Mouse (Mus musculus) adrenal gland, postnatal 25 days (tissue): ENCODE data around the gene Aagab. TPM values are rescaled to one million over a fixed set of nuclear protein-coding genes. Genes with fewer than 3 reads are reported as not detected.

Source experiments
- DNase-seq: peaks from one replicate; pipeline ENCODE4 v3.0.0; 2021; ENCODE audit warnings: mixed read lengths
- total RNA-seq: library from RNA; stranded (reverse); gene quantifications from 2 replicates; pipeline ENCODE4 v1.2.3, GENCODE M21; 2021

Aagab gene
- total RNA-seq, 1 experiment from 2014 or later, result 33.1 TPM

DNA sequence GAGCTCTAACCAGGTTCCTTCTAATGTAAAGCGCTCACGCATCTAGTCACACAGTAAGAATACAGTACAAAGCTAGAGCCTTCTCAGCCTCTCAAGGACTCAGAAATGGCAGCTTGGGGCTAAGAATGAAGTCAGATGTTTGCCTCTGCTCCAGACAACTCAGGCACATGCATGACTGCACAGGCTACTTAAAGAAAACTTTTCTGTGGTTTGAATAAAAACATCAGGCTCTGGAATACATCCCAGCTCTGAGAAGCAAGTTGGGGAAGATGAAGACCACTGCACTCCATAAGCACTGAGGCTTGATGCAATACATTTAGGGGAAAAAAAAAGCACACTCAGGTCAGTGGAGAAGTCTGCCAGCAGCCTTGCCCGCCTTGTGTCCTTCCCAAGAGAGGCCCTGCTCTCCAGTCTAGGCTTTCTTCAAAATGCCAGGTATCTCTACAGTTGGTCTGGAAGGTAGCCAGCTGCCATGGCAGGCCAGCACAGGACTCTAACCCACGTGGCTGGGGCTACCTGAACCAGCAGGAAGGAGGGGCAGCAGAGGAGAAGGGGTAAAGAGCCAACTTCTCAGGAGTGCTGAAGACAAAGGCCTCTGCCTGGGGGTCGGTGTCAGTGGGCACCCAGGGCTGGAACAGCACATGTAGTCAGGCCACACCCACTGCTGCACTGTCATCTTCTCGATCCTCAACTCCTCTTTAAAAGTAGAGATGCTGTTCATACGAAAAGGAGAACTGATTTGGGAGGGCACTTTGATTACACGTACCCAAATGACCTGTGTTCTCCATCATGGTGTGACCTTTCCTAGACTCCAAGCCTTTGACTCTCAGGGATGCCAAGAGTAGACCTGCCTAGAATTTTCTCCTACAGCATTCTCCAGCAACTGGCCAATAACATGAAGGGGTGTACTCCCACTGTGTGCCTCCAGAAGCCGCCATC, 45.4 kb downstream of the Aagab start:
- DNase-seq, result no peak

DNA sequence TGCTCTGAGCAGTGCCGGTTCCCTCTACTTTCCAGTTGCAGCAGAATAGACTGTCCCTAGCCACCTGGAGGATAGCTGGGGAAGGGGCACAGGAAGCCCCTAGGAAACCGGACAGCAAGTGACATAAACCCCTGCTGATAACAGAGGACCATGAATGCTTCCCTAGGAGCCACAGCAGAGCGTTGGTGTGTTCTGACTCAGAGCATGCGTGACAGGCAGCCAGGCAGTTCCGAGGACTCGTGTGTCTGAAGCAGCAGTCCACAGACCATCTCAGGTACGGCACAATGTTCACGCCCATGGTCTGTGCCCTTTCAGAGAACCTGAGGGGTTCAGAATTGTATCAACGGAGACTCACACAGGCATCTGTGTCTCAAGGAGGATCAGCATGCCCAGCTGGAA, 46.1 kb downstream of the Aagab start:
- DNase-seq, result no peak

DNA sequence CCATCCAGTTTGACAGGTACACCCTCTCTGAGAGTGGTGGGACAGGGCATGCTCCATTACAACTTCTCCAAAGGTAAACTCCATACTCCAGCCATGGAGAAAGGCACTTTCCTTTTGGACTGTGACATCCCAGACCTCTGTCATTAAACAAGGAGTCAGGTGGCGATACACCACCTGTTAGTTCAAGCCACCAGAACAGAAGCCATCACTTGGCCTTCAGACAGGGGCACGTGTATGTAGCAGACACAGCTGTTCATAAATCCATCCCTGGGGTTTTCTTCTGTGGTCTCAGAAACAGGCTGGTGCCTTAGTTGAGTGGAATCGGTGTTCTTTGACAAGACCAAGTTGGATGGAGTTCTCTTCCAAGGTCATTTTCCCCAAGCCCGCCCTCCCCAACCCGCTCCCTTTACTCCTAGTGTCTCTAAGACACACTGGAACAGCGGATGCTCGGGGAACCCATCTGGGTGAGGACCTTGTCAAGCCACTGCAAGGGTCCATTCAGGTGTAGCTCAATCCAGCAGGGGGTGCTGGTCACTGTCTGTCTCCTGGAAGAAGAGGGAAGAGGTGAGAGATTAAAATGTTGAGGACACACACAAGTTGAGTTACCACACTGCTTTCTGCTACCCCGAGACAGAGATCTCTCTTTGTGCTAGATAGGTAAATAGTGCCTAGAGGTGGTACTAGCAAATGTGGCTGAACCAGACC, 47.5 kb downstream of the Aagab start:
- DNase-seq, result peak; percentile 56

DNA sequence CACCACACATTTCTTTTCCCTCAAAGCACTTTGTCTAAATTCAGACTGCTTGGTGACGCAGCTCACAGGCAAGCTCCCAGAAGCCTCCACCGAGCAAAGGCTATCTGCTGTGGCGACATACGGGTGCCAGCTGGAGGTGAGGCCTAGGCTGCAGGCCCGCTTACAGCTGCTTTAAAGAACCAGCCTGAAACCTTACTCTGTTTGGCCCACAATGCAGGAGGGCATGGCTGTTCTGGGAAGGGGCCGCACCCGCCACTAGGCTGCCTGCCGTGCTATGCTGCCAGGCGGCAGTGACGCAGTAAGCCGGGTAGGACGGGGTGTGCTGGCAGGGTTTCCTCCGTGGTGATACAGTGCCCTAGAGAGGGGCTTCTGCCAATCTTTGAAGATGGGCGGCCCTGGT, 48.4 kb downstream of the Aagab start:
- no peak for DNase-seq

DNA sequence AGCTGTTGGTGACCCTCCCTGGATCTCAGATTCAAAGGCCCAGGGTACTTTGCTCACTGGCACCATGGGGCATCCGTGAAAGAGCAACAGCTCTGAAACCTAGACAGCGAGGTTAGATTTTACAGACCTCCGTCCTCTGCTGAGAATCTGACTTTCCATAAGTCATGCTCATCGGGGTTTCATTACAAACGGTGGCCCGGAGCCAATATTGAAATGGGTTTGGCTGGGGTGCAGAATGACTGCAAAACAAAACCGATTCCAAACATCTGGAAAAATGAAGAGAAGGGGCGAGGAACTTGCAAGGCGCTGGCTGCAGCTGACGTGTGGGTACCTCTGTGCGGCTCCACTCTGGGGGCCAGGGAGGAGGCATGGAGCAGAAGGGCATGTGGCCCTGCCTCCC, 49.1 kb downstream of the Aagab start:
- no peak for DNase-seq

DNA sequence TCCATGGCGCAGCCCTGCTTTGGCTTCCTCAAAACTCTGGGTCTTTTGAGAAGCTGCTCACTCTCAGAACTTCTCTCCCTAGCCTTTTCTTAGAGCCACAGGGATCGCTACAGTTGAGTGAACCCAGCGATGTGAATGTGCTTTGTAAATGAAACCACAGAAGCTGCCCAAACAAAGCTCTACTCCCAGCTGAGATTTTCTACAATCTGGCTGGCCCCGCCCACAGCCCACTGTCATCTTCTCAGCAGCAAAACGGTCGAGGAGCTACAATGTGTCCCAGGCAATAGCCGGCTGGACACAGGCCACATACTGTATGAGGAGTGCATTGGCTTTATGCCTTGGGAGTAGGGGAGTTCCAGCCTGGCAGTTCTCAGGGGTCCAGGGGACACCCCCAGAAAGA, 51.2 kb downstream of the Aagab start:
- DNase-seq, result no peak

DNA sequence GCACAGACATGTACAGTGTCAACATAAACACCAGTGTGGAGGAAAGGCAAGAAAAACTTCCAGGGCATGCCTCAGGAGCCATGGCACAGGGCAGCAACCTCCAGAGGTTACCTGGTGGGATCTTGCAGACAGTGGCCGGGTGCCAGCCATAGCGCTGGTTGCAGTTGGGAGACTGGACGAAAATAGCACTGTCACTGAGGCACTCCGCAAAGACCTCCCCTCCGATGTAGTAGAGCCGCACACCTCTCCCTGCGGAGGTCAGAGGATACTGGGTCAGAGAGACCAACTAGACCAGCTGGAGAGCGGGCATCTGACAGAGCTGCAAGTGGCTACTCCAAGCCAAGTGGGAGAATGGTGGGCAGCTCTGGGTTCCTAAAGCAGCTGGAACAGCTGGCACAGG, 52.1 kb downstream of the Aagab start:
- no peak for DNase-seq

DNA sequence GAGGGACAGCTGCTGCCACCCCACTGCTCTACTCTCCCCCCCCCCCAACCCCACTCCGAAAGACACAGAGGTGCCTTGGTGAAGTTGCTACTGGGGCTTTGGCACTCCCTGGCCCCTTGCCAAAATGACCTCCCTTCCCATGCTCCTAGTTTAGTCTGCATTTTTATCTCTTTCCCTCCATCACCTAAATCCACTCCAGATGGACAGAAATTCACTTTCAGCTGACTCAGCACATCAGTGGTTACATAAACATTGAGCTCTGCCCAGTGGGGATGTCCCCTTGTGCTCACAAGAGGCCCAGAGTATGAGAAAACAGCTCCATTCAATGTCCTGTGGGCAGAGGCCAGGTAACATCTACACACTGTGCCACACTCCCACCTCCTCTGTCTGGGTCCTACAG, 52.6 kb downstream of the Aagab start:
- DNase-seq, result no peak

DNA sequence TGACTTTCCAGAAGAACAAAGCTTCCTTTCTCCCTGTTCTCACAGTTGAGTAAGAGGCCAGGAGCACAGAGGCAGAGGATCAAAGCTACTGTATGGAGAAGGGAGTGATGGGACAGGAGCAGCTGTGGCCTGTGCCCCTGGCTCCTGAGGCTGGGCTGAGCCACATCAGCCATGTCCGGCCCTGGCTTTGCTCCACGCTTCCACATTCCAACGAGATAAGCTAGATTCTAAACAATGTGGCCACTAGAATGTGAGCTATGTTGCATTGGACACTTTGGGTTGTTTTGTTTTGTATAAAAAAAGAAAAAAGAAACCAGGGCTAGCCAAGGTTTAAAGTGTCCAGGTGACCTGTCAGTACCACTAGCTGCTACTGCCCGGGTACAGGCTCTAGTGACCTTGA, 54.7 kb downstream of the Aagab start:
- DNase-seq, result peak; percentile 32

DNA sequence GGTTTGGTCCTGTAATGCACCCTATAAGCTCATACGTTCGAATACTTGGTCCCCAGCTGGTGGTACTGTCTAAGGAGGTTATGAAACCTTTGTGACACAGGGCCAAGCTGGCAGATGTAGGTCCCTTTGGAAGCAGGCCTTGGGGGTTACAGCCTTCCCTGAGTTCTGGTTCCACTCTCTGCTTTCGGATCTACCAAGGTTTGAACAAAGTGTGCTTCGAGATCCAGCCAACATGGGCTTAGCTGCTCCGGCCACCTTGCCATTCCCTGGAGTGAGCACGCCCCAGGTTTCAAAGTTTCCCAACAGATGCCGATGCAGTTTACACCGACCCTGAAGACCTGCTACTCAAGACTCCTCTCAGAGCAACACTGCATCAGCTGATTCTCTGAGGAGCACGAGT, 56.0 kb downstream of the Aagab start:
- no peak for DNase-seq

DNA sequence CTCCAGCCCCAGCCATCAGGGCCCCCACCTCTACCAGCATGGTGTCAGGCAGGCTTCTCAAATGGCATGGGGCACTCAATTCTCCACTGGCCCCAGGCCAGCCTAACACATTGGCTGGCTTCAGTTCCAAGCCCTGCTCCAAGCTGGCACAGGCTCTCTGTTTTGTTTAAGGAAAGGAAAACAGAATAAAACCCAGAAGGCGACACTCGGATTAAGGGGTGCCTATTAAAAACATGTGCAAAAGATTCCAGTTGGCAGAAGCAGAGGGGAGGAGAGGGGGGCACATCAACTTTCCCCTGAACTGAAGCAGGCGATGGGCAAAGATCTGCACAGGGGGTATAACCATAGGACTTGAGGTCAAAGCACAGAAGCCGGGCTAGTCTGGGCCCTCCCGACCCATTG, 56.5 kb downstream of the Aagab start:
- peak; percentile 38 for DNase-seq

DNA sequence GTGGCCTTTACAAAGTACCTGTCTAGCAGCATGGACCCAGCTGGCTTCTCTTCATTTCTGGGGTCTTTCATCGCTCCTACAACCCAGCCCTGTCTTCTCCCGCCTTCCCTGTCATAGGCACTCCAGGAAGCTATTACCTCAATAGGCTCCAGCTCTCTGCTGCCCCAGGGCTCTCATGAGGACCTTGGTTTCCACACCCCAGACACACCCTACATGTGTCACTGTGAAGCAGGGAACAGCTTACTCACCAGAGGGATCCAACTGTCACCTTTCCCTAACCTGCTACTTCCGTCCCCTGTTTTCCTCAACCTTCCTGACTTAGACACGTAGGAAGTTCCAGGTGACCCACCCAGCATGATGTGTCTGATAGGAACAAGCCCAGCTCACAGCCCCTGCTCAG, 57.6 kb downstream of the Aagab start:
- no peak for DNase-seq

DNA sequence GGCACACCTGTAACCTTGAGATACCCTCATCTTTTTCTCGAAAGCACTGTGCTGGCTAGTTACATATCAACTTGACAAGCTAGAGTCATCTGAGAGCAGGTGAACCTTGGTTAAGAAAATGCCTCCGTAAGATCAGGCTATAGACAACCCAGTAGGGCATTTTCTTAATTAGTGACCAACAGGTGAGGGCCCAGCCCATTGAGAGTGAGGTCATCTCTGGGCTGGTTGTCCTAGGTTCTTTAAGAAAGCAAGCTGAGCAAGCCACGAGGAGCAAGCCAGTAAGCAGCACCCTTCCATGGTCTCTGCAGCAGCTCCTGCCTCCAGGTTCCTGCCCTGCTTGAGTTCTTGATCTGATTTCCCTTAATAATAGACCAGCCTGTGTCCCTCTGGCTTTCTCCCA, 58.2 kb downstream of the Aagab start:
- no peak for DNase-seq

DNA sequence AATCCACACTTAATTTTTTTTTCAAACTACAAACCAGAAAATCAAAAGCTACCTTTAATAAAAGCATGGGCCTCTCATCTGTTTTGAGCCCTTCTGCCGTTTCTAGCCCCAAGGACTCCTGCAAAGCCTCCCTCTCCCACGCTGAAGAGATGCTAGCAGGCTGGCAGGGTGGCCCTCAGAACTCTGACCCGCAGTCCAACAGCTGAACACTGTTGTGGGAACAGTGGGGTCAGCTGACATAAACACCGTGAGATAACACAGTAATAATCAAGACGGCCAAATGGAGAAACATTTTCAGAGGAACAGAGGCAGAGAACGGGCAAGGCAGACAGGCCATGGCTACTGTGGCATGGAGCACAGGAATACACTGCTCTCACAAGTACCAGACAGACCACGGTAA, 60.3 kb downstream of the Aagab start:
- no peak for DNase-seq

DNA sequence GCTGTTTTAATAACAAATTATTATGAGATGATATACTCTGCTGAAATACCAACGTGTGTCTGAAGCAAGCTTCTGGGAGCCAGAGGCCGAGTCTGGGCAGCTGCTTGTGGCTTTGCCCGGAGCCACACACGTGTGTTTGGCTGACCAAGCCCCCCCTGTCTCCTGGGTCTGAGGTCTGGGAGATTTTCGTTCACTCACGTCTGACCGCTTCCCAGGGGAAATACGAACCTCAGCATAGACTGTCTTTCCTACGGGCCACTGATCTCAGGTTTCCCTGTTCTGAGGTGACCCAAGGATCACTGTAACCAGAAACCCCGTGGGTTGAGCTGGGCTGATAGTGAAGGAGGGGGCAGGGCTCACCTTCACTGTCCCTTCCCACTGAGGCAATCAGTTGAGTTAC, 60.8 kb downstream of the Aagab start:
- no peak for DNase-seq

DNA sequence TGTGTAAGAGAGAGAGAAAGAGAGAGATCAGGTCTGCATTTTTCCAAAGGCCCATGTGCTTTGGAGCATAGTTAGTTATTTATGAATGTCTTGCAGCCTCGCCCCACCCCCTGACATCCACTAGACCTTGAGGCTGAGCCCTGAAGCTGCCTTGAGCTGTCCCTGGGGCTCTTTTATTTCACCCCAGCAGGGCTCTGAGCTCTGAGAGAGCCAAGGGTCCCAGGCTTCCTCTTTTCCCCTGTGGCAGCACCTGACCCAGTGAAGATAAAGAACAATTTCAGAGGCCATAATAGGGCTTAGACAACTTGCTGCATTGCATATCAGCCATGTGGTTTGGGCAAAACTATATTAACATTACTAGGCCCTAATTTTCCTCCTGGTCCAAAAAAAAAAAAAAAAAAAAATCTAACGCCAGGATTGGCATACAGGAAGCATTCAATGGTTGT, 61.9 kb downstream of the Aagab start:
- DNase-seq, result peak; percentile 55

DNA sequence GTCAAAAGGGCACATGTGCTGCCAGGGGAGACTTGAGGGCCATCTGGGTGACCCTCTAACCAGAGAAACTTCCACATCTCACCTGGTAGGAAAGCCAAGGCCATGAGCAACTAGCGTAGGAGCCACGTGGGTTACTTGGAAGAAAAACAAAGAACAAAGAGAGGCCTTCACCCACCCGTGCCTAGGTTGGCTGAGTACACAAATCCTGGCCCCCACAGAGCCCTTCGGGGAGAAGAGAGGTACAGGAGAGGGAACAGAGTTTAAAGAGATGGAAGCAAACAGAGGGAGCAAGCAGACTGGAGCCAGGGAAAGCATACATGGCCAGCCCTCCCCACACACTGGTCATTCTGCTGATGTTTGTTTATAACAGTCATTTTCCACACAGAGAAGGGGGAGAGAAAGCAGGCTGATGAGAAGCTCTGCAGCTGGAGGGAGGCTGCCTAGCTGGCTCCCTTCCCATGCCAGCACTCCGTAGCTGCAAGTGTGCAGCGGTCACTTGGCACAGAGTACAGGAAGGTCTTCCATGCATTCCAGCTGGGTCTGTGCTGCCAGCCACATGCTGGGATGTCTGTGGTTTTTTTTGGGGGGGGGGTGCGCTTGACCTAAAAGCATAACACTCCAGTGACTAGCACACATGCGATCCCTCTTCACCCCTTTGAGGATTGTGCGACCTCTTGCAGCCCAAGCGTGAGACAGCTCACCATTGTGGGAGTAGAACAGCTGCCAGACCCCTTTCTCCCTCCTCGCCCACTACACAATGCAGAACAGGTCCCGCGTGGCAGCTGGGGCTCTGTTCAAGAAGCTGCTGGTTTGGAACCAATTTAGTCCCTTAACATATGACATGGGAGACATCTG, 62.6 kb downstream of the Aagab start:
- DNase-seq, result peak; percentile 47

DNA sequence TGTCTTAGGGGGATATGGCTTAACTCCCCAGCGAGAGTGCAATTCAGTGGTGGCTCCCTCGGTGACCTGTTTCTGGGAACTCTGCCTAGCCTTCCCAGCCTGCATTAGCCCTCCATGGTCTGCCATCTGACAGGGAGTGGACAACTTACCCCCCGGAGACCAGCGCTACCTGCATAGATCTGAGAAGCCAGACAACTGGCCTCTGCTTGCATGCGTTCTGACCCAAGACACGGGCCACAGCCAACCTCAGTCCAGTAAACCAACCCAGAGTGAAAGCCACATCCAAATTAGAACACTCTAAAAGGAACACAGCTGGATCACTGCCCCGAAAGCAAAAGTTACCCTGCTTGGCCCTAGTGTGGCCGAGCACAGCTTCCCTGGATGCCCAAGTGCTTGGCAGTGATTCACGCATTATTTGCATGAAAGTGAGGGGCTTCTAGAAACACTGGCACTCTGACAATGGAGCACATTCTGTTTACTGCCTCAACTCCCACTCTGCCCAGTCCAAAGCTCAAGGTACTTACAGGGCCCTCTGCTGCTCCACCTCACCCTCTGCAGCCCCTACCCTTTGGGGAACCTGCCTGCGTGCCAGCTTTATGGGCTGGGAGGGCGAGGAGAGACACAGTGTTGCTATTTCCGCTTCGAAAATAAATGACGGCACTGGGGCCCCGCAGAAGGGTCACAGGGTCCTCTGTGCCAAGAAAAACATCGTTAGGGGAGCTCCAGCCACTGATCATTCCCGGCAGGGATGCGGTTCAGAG, 64.3 kb downstream of the Aagab start:
- no peak for DNase-seq

DNA sequence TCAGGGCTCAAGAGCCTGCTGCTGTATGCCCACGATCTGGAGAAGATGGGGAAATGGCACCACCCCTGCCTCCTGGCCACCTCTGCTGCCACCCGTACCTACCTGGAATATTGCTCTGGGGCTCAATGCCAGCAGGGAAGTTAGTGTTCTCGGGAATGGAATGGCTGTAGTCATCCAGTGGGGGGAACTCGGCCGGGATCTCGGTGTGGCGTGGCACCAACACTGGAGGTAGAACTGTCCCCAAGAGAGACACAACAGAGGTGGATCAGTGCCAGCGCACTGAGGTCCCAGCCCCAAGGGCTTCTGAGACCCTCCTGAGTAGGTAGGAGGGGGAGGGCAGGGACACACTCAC, 64.9 kb downstream of the Aagab start:
- DNase-seq, result no peak

DNA sequence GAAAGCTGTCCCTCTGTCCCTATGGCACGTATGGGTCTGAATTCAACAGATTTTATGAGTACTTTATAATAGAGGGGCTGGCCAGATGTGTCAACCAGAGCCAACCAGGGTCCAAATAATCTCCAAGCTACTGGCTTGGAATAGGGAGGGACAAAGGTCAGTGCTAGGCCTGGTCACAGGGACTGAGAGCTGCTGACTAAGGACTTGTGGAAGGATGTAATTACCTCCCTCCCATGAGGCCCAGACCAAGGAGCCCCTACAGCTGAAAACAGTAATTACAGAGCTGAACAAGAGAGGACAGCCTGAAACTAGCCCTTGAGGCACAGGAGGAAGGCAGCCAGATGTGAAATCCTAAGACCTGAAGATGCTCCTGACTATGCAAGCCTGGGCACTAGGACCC, 66.2 kb downstream of the Aagab start:
- DNase-seq, result no peak

DNA sequence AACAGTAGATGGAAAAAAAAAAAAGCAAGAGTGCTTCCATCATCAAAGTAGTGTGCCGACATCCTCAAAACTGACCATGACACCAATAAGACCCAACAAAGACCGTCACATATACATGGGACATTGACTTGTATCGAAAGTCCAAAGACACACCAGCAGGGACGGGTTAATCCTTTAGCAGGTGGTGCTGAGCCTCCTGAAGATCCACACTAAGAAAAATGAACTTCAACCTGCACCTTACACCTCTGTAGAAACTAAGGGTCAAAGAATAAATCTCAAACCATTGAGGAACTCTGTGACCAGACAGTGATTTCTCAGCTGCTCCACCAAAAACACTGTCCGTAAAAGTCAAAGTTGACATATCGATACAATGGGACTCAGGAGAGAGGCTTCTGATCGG, 67.4 kb downstream of the Aagab start:
- DNase-seq, result no peak
